Mouse (Mus musculus): ENCODE measurements around the gene Lgals3. TPM values are rescaled to one million over a fixed set of nuclear protein-coding genes. Genes with fewer than 3 reads are reported as not detected.

Lgals3 gene
- polyA plus RNA-seq (2017; shearing (Covaris generic)): 100 to 1,000 TPM in 1 of 2 experiments, 10 to 100 TPM in 1; 95.2 to 102 TPM

DNA sequence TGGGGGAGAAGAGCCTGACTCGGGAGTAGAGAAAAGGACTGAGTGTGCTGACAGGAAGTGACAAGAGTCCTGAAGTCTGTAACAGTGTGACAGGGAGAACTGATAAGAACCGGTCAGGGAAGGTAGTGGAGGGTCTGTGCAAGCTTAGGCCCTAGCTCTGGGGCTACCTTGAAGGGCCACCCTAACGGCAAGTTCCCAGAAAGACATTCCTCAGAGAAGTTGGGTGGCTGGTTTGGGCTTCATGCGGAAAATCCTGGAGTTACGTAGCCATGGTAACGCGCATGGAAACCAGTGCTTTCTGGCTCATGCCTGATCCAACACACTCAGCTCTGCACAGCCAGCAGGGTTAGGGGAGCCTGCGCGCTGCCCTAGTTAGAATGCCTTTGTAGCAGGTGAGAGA, at the start of gene Lgals3:
TSS of gene Lgals3 (plus strand) at position 291 of the 400 bp plus-strand sequence.

DNA sequence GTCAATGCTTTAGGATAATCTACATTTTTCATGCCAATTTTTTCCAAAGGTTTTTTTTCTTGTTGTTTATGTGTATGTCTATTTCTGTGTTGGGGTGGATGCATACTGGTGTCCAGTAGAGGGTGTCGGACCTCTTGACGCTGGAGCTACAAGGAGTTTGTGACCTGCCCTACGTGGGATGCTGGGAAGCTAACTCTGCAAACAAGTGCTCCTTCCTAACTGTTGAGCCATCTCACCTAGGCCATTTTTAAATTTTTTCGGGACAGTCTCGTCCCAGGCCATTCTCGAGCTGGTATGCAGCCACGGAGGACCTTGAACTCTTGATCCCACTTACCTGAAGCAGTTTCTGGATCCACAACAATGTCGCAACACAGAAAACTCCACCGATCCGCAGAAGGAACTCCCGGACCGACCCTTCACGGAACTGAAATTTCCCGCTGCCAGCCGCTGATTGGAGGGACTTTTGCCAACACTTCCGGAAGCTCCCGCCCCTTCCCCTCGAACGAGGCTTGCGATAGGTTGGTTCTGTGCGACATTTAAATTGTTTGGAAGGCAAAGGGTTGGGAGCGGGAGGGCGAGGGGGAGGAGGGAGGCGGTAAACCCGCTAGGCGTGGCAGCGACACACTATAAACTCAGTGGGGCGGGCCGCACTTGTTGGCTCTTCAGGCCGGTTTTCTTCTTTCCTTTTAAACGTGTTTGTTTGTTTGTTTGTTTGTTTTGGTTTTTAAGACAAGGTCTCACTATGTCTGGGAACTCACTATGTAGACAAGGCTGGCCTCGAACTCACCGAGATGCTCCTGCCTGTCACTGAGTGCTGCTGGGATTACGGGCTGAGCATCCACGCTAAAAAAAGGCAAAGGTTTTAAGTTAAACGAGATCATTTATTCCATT, 50.5 kb downstream of the Lgals3 start, which contains the start of gene Dlgap5:
TSS of gene Dlgap5 (minus strand) at position 633 of the 891 bp plus-strand sequence.

Other genes starting within 250 kb of the Lgals3 start
- gene Gch1, start 178.3 kb upstream of the Lgals3 start, polyA plus RNA-seq (2017; shearing (Covaris generic)): 10 to 100 TPM in 1 of 2 experiments, 1 to 10 TPM in 1; 8.3 to 15.7 TPM
- 10 to 100 TPM; 14.9 to 17.2 TPM for gene Wdhd1, start 90.9 kb upstream of the Lgals3 start, polyA plus RNA-seq (2017; shearing (Covaris generic))
- gene Socs4, start 90.8 kb upstream of the Lgals3 start, polyA plus RNA-seq (2017; shearing (Covaris generic)): 10 to 100 TPM; 10.5 to 14.5 TPM
- 10 to 100 TPM; 41.7 to 52.8 TPM for gene Mapk1ip1l, start 69.5 kb upstream of the Lgals3 start, polyA plus RNA-seq (2017; shearing (Covaris generic))
- gene Dlgap5, start 50.7 kb downstream of the Lgals3 start, polyA plus RNA-seq (2017; shearing (Covaris generic)): 10 to 100 TPM; 15.6 to 17.3 TPM
- gene Fbxo34, start 82.7 kb downstream of the Lgals3 start, polyA plus RNA-seq (2017; shearing (Covaris generic)): 10 to 100 TPM; 19.9 TPM
- 1 to 10 TPM; 9.2 to 9.5 TPM for gene Atg14, start 202.9 kb downstream of the Lgals3 start, polyA plus RNA-seq (2017; shearing (Covaris generic))